Mouse (Mus musculus): ENCODE data around the gene Cks1brt. TPM values are rescaled to one million over a fixed set of nuclear protein-coding genes. Genes with fewer than 3 reads are reported as not detected.
A peak's percentile ranks its signal among the peaks of the same experiment; 100 is the strongest.
"Not testable (repeated sequence)": the region's sequence is repeated elsewhere in the genome, so short reads cannot be mapped to it uniquely, and the experiment has no call there.

Cks1brt gene
- polyA plus RNA-seq, 1 experiment from 2014 or later = not detected

GRCm38 (mm10) chr8:85122995-85123394 is 28.7 kb upstream of the Cks1brt start, which contains the start of gene Zfp791:
Gene Zfp791 (minus strand): TSS chr8:85123095.
- Histone ChIP-seq H3K27ac (no peak within 1 kb of the TSS), H3K9me3 (replicated peaks; ENCODE audit: low read length) (no peaks in the 10 kb centered on the region)

DNA sequence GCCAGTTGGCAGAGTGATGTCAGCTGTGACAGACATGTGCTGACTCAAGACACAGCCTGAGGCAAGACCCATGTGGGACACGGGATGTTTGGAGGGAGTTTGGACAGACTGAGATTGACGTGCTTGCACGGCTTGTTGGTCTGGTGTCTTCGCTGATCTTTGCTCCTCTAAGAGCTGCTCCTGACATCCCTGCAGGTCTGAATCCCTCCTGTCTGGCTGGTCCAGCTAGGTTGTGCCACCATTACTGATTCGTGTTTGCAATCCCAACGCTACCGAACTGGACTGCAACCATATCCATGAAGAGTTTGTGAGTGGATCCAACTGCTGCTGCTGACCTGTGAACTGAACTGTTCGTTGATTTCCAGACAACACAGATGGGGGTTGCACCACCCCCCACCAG is 28.0 kb upstream of the Cks1brt start:
- Histone ChIP-seq H3K27me3 (ENCODE audit: insufficient read depth, low read length) (no peaks in the 10 kb centered on the region), H3K4me2 (ENCODE audit: low read length) (no peak overlapping the region), H3K9ac (ENCODE audit: low read depth, low read length) (no peak overlapping the region), H3K9me3 (replicated peaks; ENCODE audit: low read length) (no peaks in the 10 kb centered on the region), H3K27ac (no peak overlapping the region), H3K4me1 (replicated peaks; ENCODE audit: insufficient read depth, low read length) (no peaks in the 10 kb centered on the region), H3K36me3 (ENCODE audit: insufficient read depth, low read length) (no peaks in the 10 kb centered on the region), H3K4me3 (replicated peaks; ENCODE audit: low read depth, low read length) (no peak overlapping the region)
- no peak for TF ChIP-seq CTCF (IDR thresholded peaks at IDR 0.05; ENCODE audit: low read depth)
- ATAC-seq (replicated peaks; ENCODE audit: low FRiP score, low read depth) = no peak
- no peak for DNase-seq (ENCODE audit: low spot score)
- 92% methylated on average over 8 of the region's 8 CpGs for WGBS

More at GRCm38 (mm10) chr8:85122995-85123394, 28.7 kb upstream of the Cks1brt start, which contains the start of gene Zfp791:
- TF ChIP-seq CTCF (IDR thresholded peaks at IDR 0.05; ENCODE audit: low read depth) = no peak
- Histone ChIP-seq H3K4me2 (ENCODE audit: low read length) (no peak within 1 kb of the TSS), H3K4me3 (replicated peaks; ENCODE audit: low read depth, low read length) (no peak within 1 kb of the TSS), H3K36me3 (ENCODE audit: insufficient read depth, low read length) (no peaks in the 10 kb centered on the region), H3K27me3 (ENCODE audit: insufficient read depth, low read length) (no peaks in the 10 kb centered on the region), H3K9ac (ENCODE audit: low read depth, low read length) (no peak within 1 kb of the TSS), H3K4me1 (replicated peaks; ENCODE audit: insufficient read depth, low read length) (no peaks in the 10 kb centered on the region)
- 74% methylated on average over 3 of the region's 3 CpGs for WGBS
- no peak for ATAC-seq (replicated peaks; ENCODE audit: low FRiP score, low read depth)
- no peak for DNase-seq (ENCODE audit: low spot score)

GRCm38 (mm10) chr8:85132335-85132734 is 19.4 kb upstream of the Cks1brt start:
- H3K9ac ChIP-seq (ENCODE audit: low read depth, low read length) = no peak overlapping the region
- H3K27me3 ChIP-seq (ENCODE audit: insufficient read depth, low read length) = no peaks in the 10 kb centered on the region
- TF ChIP-seq CTCF (IDR thresholded peaks at IDR 0.05; ENCODE audit: low read depth) = no peak
- H3K27ac ChIP-seq = no peak overlapping the region
- H3K4me2 ChIP-seq (ENCODE audit: low read length) = no peak overlapping the region
- no peak for ATAC-seq (replicated peaks; ENCODE audit: low FRiP score, low read depth)
- H3K9me3 ChIP-seq (replicated peaks; ENCODE audit: low read length) = no peaks in the 10 kb centered on the region
- H3K4me3 ChIP-seq (replicated peaks; ENCODE audit: low read depth, low read length) = no peak overlapping the region
- no peaks in the 10 kb centered on the region for H3K4me1 ChIP-seq (replicated peaks; ENCODE audit: insufficient read depth, low read length)
- WGBS = 82% methylated on average over 1 of the region's 1 CpGs
- DNase-seq (ENCODE audit: low spot score) = no peak
- no peaks in the 10 kb centered on the region for H3K36me3 ChIP-seq (ENCODE audit: insufficient read depth, low read length)

GRCm38 (mm10) chr8:85135690-85136089 is 16.0 kb upstream of the Cks1brt start:
- H3K9ac ChIP-seq (ENCODE audit: low read depth, low read length); H3K9me3 ChIP-seq (replicated peaks; ENCODE audit: low read length); H3K4me3 ChIP-seq (replicated peaks; ENCODE audit: low read depth, low read length); DNase-seq (ENCODE audit: low spot score); H3K27me3 ChIP-seq (ENCODE audit: insufficient read depth, low read length); H3K4me2 ChIP-seq (ENCODE audit: low read length); H3K27ac ChIP-seq; H3K4me1 ChIP-seq (replicated peaks; ENCODE audit: insufficient read depth, low read length); ATAC-seq (replicated peaks; ENCODE audit: low FRiP score, low read depth); H3K36me3 ChIP-seq (ENCODE audit: insufficient read depth, low read length): not testable (repeated sequence)
- WGBS = 91% methylated on average over 2 of the region's 2 CpGs

DNA sequence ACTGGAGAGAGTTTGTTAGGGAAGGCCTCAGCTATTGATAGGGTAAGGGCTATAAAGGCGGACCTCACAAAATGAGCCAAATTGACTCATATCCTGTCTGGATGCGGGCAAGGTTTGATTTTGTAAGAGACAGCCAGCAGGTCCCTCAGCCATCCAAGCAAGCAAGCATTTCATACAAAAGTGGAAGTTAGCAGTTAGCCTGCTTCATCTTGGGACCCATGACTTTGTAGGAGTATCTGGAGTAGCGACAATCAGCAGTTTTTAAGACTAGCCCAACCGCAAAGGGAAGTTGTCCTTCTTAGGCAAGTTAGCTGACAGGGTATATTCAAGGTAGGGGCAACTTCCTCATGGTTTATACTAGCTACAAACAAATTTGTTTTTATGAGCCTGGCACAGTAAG is 9.2 kb upstream of the Cks1brt start:
- no peak for TF ChIP-seq CTCF (IDR thresholded peaks at IDR 0.05; ENCODE audit: low read depth)
- H3K4me3 ChIP-seq (replicated peaks; ENCODE audit: low read depth, low read length) = no peak overlapping the region
- H3K4me2 ChIP-seq (ENCODE audit: low read length) = no peak overlapping the region
- DNase-seq (ENCODE audit: low spot score) (no peak), ATAC-seq (replicated peaks; ENCODE audit: low FRiP score, low read depth) (no peak)
- no peak overlapping the region for H3K27ac ChIP-seq
- no peak overlapping the region for H3K9ac ChIP-seq (ENCODE audit: low read depth, low read length)
- H3K4me1 ChIP-seq (replicated peaks; ENCODE audit: insufficient read depth, low read length) = no peaks in the 10 kb centered on the region
- H3K27me3 ChIP-seq (ENCODE audit: insufficient read depth, low read length) = no peaks in the 10 kb centered on the region
- no peaks in the 10 kb centered on the region for H3K36me3 ChIP-seq (ENCODE audit: insufficient read depth, low read length)
- 92% methylated on average over 4 of the region's 4 CpGs for WGBS
- no peaks in the 10 kb centered on the region; the same call in 1 of the 2 replicates for H3K9me3 ChIP-seq (replicated peaks; ENCODE audit: low read length)

DNA sequence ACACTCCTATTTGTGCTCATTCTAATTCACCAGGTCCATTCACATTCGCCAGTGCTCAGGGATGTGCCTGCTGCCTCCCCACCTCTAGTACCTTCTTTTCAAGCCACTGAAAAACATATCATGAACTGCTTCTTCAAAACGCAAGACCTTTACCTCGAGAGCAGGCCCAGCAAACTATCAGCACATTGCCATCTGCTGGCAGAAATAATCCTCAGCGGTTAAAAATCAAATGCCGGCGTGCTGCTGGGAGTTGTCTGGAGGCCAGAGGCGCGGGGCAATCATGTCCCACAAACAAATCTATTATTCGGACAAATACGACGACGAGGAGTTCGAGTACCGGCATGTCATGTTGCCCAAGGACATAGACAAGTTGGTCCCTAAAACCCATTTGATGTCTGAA is 19.6 kb downstream of the Cks1brt start:
- WGBS = 24% methylated on average over 14 of the region's 14 CpGs
- peak; percentile 77 for TF ChIP-seq CTCF (IDR thresholded peaks at IDR 0.05; ENCODE audit: low read depth)
- H3K4me2 ChIP-seq (ENCODE audit: low read length) = no peak overlapping the region
- no peak overlapping the region for H3K9ac ChIP-seq (ENCODE audit: low read depth, low read length)
- H3K4me3 ChIP-seq (replicated peaks; ENCODE audit: low read depth, low read length) = no peak overlapping the region
- H3K27ac ChIP-seq = no peak overlapping the region
- no peaks in the 10 kb centered on the region for H3K36me3 ChIP-seq (ENCODE audit: insufficient read depth, low read length)
- H3K9me3 ChIP-seq (replicated peaks; ENCODE audit: low read length) = no peaks in the 10 kb centered on the region
- ATAC-seq (replicated peaks; ENCODE audit: low FRiP score, low read depth) = no peak
- H3K4me1 ChIP-seq (replicated peaks; ENCODE audit: insufficient read depth, low read length) = no peaks in the 10 kb centered on the region
- peak; percentile 71 for DNase-seq (ENCODE audit: low spot score)
- no peaks in the 10 kb centered on the region for H3K27me3 ChIP-seq (ENCODE audit: insufficient read depth, low read length)

DNA sequence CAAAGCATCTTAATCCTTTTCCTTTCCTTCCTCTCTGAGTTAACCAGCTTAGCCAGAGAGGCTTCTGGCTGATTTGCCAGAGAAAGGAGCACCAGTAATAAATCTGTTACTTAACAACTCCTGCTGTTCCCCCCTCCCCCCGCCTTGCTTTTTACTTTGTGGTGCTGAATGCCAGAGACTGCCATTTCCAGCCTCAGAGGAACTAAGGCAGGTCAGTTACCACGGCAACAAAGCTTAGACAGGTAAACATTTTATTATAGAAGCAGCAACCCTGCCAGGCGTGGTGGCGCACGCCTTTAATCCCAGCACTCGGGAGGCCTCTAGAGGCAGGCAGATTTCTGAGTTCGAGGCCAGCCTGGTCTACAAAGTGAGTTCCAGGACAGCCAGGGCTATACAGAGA is 24.2 kb downstream of the Cks1brt start:
- H3K4me2 ChIP-seq (ENCODE audit: low read length) = no peak overlapping the region
- H3K27ac ChIP-seq = no peak overlapping the region
- H3K4me3 ChIP-seq (replicated peaks; ENCODE audit: low read depth, low read length) = no peak overlapping the region
- TF ChIP-seq CTCF (IDR thresholded peaks at IDR 0.05; ENCODE audit: low read depth) = no peak
- DNase-seq (ENCODE audit: low spot score) (no peak), ATAC-seq (replicated peaks; ENCODE audit: low FRiP score, low read depth) (no peak)
- no peaks in the 10 kb centered on the region for H3K9me3 ChIP-seq (replicated peaks; ENCODE audit: low read length)
- 76% methylated on average over 7 of the region's 7 CpGs for WGBS
- H3K9ac ChIP-seq (ENCODE audit: low read depth, low read length) = no peak overlapping the region
- no peaks in the 10 kb centered on the region for H3K36me3 ChIP-seq (ENCODE audit: insufficient read depth, low read length)
- no peaks in the 10 kb centered on the region for H3K4me1 ChIP-seq (replicated peaks; ENCODE audit: insufficient read depth, low read length)
- no peaks in the 10 kb centered on the region for H3K27me3 ChIP-seq (ENCODE audit: insufficient read depth, low read length)
